Mouse (Mus musculus): ENCODE data around the gene Capn13.
"Not testable (repeated sequence)": the region's sequence is repeated elsewhere in the genome, so short reads cannot be mapped to it uniquely, and the experiment has no call there.

The Capn13 gene

DNA sequence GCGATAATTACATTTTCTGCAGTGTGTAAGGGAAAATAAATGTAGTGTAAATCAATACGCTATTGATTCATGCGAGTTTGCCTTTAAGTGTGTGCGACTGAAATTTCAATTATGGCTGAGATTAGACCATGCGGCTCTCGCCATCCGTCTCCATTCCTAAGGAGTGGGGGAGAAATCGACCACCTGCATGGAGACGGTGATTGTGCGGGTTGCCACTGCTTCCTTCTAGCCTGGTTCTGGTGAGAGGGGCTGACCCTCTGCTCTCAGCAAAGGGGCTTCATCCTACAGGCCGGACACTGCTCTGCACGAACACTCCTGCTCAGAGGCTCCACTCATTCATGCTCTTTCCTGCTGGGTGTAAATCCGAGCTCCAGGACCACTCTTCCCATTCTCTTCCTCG is 58.0 kb downstream of the Capn13 start:
- DNase-seq: no peak

DNA sequence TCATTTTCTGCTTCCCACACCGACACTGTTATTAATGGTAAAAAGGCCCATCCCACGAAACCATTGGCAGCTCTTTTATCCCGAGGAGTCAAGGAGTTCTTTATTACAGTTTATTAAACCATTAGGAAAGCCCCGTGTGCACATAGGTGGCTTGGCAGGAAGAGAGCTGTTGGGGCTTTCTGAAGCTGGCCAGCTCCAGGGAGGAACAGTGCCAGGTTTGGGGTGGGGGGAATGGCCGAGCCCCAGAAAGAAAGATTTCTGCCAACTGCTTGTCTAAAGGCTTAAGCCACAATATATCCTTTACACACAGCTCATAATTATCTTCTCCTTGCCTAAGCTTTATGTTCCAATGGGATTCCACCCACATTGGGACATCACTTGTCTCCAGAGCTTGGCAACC is 71.6 kb downstream of the Capn13 start:
- DNase-seq: no peak

DNA sequence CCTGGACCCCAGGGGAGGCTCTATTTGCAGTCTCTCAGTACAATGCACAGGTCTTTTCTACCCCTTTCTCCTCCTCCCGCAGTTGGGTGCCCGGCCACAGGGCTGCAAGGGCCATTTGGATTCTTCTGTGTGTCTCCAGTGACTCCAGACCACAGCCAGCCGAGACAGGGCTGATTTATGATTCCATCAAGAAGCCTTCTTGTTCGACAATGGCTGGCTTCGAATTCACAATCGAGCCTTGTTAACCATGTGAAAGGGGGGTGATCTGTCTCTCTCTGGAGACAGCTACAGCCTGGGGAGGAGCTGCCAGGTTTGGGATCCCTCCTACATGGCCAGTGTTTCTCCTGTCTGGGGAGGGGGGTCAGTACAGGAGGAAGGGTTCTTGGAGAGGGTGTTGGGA is 75.4 kb downstream of the Capn13 start:
- DNase-seq: no peak

GRCm38 (mm10) chr17:73324732-73325131 is 75.9 kb downstream of the Capn13 start:
- DNase-seq: no peak

DNA sequence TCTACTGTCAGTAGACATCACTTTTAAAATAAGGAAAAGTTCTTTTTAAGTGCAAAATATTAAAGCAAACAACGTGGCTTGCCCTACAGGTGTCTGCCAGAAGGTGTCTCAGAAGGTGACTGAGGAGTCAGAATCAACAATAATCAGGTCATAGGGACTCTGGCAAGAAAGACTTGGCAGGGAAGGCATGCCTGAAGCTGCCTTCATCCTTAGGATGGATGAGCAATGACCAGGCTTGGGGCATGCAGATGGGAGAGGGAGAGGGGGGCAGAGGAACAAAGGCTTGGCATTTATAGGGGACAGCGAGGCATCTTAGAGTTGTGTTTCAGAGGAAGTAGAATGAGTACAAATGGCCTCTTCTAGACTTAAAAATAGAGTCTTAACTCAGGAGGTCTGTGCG is 76.7 kb downstream of the Capn13 start:
- DNase-seq: no peak

- DNase-seq: no peak
Observed at GRCm38 (mm10) chr17:73314786-73315185, 85.9 kb downstream of the Capn13 start.

- DNase-seq: no peak
Observed at GRCm38 (mm10) chr17:73311491-73311890, 89.2 kb downstream of the Capn13 start.

DNA sequence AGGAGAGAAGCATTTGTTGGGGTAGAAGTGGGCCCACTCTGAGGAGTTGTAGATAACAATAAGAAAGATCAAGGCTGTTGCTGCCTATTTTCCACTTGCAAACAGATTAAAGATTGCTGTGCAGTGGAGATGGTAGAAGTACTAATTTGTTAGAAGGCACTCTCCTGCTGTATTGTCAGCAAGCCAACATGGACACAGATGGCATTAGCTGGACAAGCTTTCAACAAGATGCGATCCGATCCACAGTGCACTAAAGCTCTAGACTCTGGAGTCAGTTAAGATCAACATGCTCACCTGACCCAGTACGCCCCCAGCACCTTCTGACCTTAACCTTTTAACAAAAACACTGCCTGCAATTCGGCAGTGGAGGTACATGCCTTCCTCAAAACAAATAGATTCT is 92.0 kb downstream of the Capn13 start:
- DNase-seq: no peak

DNA sequence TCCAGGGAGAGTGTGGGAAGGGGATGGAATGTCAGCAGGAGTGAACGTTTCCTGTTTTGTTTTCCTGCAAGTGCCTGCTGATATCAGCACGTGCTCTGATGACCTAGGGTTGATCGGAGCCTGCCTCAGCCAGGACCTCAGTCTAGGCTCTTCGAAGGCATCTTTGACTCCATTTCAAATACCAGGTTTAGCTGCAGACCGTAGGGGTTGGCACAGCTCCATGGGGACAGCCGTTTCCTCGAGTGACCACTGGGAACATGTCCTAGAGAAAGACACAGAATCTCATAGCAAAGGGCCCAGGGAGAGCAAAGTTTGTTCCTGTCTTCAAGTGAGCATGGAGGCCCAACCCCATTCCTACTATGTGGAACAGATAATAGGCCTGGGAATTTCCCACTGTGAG is 94.0 kb downstream of the Capn13 start:
- DNase-seq: no peak

DNA sequence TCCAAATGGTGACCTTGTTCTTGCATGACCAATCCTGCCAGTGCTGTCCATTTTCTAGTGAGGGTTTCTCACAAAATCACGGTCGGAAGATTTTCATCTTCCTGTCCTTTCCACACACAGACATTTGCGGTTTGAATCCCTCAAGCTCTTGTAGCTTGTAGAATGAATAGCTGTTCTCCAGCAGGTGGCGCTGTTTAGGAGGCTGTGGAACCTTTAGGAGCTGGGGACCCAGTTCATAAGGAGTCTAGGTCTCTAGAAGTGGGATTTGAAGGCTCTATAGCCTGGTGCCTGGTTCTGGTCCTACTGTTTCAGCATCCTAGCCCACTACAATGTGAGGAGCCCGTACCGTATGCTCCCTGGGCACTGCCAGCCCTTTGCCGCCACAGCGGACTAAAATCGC is 95.0 kb downstream of the Capn13 start:
- DNase-seq: peak in 1 of 2 experiments; percentile 40

- no peak for DNase-seq
Observed at GRCm38 (mm10) chr17:73304086-73304812, 96.4 kb downstream of the Capn13 start.

DNA sequence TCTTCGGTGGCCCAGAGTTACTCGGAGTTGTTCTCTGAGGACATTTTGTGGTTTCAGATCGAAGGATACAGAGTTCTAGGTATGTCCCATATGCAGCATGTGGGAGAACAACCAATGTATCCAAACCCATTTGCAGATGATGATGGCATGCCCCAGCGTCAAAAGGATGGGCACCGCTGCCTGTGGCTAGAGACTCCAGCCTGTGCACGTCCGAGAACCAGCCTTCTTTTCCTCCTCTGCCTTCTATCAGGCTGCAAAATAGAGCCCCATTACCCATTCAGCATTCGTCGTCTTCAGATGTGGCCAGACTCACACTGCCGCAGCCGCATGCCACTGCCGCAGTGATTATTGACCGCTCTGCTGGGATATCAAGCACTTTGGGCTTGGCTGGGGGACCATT is 97.0 kb downstream of the Capn13 start:
- no peak for DNase-seq

GRCm38 (mm10) chr17:73303217-73303616 is 97.4 kb downstream of the Capn13 start:
- DNase-seq: peak in 1 of 2 experiments; percentile 61

DNA sequence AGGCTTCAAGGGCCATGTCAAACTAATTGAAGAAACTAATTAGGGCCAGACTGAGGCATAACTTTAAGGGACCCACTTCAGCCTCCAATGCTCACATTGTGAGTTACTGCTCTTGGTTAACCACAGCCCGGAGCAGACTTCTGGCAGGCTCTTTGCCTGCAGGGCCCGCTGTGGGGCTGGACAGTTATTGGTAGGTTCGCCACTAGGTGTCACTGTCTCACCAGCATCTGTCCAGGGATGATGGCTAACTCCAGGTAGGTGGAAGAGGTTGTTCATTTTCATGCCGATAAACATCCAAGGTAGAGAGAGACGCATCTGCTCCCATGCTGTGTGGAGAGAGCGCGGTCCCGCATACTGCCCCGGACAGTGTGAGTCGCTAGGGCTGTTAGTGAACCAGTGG is 98.6 kb downstream of the Capn13 start:
- peak; percentile 69 to 76 for DNase-seq

- DNase-seq: peak in 1 of 2 experiments; percentile 63
Observed at GRCm38 (mm10) chr17:73301258-73302050, 99.2 kb downstream of the Capn13 start.

DNA sequence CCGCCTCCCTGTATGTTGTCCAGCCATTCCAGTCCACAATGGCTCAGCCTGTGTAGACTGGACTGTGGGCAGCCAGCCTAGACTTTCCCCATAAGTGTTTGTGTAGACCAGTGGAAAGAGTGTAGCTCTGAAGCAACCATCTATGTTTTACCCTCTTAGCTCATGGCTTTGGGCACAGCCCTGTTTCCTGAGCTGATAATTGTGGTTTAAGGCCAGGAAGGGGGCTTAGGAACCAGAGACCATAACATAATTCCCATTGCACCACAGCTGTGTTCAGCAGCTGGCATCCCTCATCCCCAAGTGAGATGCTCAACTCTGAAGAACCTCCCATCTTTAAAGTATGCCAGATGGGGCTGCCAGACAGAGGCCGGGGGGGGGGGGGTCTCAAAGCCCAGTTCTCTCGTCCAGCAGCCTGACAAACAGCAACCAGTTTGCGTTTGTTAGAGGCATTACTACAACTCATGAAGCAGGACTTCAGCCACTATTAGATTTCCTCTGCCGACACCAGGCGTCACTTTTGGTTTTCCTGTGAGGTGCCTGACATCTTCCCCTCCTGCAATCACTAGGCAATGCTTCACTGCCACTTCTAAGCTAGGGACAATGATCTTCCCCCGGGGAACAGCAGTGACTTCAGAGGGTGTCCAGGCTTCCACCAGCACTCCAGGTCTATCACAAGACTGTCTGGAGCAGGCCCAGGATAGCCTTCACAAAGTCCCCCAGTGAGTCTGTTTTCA is 100.4 kb downstream of the Capn13 start:
- no peak for DNase-seq

DNA sequence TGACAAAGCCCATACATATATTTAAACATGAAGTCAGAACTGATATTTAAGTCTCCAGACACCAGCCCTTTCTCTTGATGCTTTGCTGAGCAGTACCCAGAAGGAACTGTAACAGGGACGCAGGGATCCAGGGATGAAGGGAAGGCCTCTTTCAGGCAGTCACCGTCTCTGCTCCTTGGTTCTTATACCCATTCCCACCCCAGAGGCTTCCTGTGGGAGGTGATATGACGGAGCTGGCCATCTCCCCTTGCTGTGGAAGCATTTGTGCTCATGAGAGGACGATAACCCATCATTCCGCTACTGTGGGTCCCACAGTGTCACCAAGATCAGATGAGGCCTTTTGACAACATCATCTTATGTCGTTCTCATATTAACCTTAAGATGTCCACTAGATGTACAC is 101.7 kb downstream of the Capn13 start:
- no peak for DNase-seq

- peak in 1 of 2 experiments; percentile 56 for DNase-seq
Observed at GRCm38 (mm10) chr17:73296855-73297254, 103.8 kb downstream of the Capn13 start.

DNA sequence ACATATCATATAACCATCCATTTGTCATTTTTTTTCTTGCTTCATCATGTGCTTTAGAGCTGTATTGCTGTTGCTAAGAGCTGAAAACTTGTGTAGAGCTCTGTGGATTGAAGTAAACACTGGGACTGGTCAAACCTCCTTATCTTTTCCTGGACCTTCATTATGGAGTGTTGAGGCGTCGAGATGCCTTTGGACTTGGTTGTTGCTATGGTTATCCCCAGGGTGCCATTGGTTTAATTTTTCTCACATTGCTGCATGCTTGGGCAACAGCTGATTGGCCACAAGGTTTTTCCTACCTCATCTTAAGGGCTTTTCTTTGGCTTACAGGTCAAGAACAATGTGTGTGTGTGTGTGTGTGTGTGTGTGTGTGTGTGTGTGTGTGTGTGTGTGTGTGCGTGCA is 107.4 kb downstream of the Capn13 start:
- DNase-seq: no peak

DNA sequence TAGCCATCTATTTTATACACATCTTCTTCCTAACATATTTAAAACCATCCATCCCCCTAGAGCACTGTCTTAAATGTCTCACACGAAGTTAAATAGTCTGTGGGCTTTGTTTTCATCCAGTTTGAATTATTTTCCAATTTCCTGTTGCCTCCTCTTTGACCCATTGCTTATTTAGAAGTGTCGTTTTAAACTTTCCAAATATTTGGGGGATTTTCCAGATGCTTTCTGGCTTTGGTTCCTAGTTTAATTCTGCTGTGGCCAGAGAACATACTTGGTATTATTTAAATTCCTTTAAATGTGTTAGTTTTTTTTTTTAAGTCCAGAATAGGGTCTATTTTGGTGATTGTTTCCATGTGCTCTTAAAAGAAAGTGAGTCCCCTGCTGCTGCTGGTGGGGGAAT is 116.4 kb downstream of the Capn13 start:
- no peak for DNase-seq

DNA sequence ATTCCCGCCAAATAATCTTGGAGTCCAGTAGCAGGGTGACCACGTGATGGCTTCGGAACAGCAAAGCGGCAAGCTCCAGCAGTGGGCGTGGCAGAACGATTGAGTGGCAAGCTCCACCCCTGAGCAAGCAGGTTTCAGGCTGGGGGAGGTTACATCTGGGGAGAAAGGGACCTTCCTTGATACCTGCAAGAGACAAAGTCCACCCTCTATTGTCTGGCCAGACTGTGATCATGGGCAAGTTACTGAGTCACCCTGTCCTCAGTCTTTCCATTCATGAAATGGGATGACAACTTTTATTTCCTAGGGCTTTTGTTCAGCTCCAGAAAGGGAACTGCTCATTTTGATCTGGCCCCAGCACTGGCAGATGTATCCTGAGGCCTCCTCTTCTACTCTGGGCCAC is 118.0 kb downstream of the Capn13 start:
- not testable (repeated sequence) for DNase-seq

DNA sequence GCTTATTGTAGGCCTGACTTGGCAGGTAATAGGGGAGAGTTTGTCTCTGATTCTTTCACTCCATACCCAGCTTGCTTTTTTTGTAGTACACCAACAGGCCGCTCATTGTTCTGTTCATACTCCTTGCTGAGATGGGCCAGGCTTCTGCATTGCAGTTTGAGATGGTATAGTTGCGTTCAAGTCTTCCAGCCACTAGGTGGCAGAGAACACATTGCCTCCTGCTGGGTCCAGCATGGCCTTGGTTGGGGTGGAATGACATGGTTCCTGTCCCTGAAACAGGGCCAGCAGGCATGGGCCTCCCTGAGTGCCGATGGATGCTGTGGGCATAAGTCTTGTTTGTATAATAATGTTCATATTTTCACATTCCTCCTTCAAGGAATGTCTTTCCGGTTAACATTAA is 122.9 kb downstream of the Capn13 start:
- no peak for DNase-seq

GRCm38 (mm10) chr17:73275066-73275465 is 125.6 kb downstream of the Capn13 start:
- no peak for DNase-seq

DNA sequence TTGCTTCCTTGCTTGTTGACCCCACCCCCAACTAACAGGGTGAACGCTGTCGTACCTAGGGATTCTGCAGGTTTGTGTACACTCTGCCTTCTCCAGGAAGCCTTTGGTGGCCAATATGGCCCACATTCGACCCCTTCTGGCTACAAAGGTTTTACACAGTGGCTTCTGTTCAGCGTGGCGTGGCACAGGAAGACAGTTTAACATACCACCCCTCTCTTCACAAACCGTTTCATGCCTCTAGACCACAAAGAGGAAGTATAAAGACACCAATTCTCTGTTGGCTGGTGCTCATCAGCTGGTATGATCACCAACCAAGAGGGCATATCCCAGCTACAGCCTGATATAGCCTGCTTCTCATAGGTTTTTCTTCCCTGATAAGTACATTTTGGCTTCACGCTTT is 126.9 kb downstream of the Capn13 start:
- DNase-seq: peak in 1 of 2 experiments; percentile 49

Measured in spleen, adult 18-20 months (tissue).